Mouse (Mus musculus): ENCODE data around the gene Mrpl20. TPM values are rescaled to one million over a fixed set of nuclear protein-coding genes. Genes with fewer than 3 reads are reported as not detected.

Mrpl20 gene
- polyA plus RNA-seq, 1 experiment: 244 TPM

DNA sequence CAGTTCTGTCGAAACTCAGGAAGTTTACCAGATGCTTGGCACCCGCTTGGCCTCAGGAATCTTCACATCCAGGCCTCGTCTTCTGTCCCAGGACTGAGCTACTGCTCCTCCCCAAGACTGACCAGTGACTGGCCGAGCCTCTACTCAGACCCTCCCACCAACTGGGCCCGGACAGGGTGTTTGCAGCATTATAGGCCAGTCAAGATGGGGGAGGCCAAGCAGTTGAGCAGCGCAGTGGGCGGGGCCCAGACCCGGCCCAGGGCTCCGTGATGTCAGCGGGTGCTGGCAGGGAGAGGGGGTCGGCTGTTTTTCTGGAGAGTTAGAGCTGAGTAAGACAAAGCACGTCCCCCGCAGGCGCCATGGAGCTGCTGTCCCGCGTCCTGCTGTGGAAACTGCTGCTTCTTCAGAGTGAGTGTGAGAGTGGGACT is 36.8 kb downstream of the Mrpl20 start, which contains the start of gene Mxra8:
Gene Mxra8 (plus strand): TSS at position 198 of the 428 bp plus-strand sequence.
- TF ChIP-seq CTCF (IDR thresholded peaks at IDR 0.05; ENCODE audit: control insufficient read depth, insufficient read depth, low read length): no peak
- TF ChIP-seq POLR2A (IDR thresholded peaks at IDR 0.05; ENCODE audit: borderline replicate concordance, control insufficient read depth, low read depth, low read length): no peak
- Histone ChIP-seq H3K27ac (ENCODE audit: control insufficient read depth, insufficient read depth, low read depth, low read length, poor library complexity) (no peak within 1 kb of the TSS), H3K4me3 (replicated peaks; ENCODE audit: control insufficient read depth, low read depth, low read length) (no peak within 1 kb of the TSS), H3K4me1 (ENCODE audit: control insufficient read depth, insufficient read depth, low read length) (peaks cover 1% of the 10 kb centered on the region; the same call in 1 of the 2 replicates)
- WGBS: 65% methylated on average over 16 of the region's 16 CpGs

DNA sequence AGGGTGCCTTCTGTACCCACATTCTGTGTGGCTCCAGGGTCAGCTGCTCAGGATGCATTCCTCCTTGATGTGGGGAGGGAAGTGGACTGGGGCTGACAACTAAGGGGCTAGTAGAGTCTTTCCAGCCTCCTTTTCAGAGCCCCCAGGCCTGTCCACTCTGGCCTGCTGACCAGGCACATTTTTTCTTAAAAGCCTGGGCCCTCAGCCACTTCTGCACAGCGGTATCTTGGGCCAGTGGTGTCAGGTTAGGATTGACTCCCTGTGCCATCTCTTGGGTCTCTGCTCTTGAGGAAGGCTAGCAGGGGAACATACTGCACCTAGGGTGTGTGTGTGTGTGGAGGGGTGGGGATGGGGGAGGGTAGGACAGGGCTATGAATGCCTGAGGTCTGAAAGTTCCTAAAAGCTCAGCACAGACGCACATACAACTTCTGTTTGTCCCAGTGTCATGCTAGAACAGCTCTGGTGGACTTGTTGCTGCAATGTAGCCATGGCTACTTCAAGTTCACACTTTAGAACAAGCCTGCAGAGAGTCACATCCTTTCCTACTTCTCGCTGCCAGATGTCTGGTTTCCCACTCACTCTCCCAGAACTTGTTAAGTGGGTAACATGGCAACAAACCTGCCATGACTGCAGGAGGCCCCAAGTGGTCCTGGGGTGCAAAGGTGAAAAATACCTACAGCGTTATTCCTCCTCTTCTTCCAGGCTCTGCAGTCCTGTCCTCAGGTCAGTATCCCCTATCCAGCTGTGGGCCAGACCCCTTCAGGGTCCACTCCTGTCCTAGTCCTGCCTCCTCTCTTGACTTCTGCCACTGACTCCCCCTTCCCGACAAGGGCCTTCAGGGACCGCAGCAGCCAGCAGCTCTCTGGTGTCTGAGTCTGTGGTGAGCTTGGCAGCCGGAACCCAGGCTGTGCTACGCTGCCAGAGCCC is 37.7 kb downstream of the Mrpl20 start:
- TF ChIP-seq CTCF (IDR thresholded peaks at IDR 0.05; ENCODE audit: control insufficient read depth, insufficient read depth, low read length): no peak
- TF ChIP-seq POLR2A (IDR thresholded peaks at IDR 0.05; ENCODE audit: borderline replicate concordance, control insufficient read depth, low read depth, low read length): no peak
- WGBS: 21% methylated on average over 8 of the region's 8 CpGs
- Histone ChIP-seq H3K27ac (ENCODE audit: control insufficient read depth, insufficient read depth, low read depth, low read length, poor library complexity) (peak overlapping the region; percentile 3; the same call in 1 of the 2 replicates), H3K4me3 (replicated peaks; ENCODE audit: control insufficient read depth, low read depth, low read length) (peak overlapping the region; percentile 57), H3K4me1 (ENCODE audit: control insufficient read depth, insufficient read depth, low read length) (peaks cover 1% of the 10 kb centered on the region; the same call in 1 of the 2 replicates)

DNA sequence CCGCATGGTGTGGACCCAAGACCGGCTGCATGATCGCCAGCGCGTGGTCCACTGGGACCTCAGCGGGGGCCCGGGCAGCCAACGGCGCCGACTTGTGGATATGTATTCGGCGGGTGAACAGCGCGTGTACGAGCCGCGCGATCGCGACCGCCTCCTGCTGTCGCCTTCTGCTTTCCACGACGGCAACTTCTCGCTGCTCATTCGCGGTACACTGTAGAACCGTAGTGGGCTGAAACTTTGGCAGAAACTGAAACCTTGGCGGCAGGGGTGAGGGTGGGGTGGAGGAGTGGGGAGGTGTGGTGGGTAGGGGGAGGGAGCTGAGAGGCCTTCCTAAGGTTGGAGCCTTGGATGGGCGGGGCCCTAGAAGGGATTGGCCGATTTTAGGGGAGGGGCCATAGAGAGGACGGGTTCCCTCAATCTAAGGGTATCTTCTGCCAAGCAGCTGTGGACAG is 38.4 kb downstream of the Mrpl20 start:
- WGBS: under 1% methylated on average over 32 of the region's 32 CpGs
- peak overlapping the region; percentile 3; the same call in 1 of the 2 replicates for H3K27ac ChIP-seq (ENCODE audit: control insufficient read depth, insufficient read depth, low read depth, low read length, poor library complexity)

DNA sequence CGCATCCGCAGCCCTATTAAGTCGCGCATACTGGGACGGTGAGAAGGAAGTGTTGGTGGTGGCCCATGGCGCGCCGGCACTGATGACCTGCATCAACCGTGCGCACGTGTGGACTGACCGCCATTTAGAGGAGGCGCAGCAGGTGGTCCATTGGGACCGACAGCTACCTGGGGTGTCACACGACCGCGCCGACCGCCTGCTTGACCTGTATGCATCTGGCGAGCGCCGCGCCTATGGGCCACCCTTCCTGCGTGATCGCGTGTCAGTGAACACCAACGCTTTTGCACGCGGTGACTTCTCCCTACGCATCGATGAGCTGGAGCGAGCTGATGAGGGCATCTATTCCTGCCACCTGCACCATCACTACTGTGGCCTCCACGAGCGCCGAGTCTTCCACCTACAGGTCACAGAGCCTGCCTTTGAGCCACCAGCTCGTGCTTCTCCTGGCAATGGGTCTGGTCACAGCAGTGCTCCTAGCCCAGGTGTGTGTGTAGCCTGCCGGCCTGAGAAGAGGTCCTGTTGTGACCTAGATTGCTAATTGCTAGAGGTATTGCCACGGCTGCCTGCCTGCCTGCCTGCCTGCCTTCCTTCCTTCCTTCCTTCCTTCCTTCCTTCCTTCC is 39.1 kb downstream of the Mrpl20 start:
- H3K4me3 ChIP-seq (replicated peaks; ENCODE audit: control insufficient read depth, low read depth, low read length): no peak overlapping the region
- TF ChIP-seq POLR2A (IDR thresholded peaks at IDR 0.05; ENCODE audit: borderline replicate concordance, control insufficient read depth, low read depth, low read length): no peak
- no peak for TF ChIP-seq CTCF (IDR thresholded peaks at IDR 0.05; ENCODE audit: control insufficient read depth, insufficient read depth, low read length)
- no peak overlapping the region for H3K27ac ChIP-seq (ENCODE audit: control insufficient read depth, insufficient read depth, low read depth, low read length, poor library complexity)
- peaks cover 1% of the 10 kb centered on the region; the same call in 1 of the 2 replicates for H3K4me1 ChIP-seq (ENCODE audit: control insufficient read depth, insufficient read depth, low read length)
- 60% methylated on average over 38 of the region's 38 CpGs for WGBS

More for the DNA sequence above, 38.4 kb downstream of the Mrpl20 start:
- TF ChIP-seq CTCF (IDR thresholded peaks at IDR 0.05; ENCODE audit: control insufficient read depth, insufficient read depth, low read length) (peak; percentile 45; the same call in 1 of the 2 replicates), POLR2A (IDR thresholded peaks at IDR 0.05; ENCODE audit: borderline replicate concordance, control insufficient read depth, low read depth, low read length) (peak; percentile 41; the same call in 1 of the 2 replicates)
- H3K4me1 ChIP-seq (ENCODE audit: control insufficient read depth, insufficient read depth, low read length): peaks cover 1% of the 10 kb centered on the region; the same call in 1 of the 2 replicates
- H3K4me3 ChIP-seq (replicated peaks; ENCODE audit: control insufficient read depth, low read depth, low read length): peak overlapping the region; percentile 57

DNA sequence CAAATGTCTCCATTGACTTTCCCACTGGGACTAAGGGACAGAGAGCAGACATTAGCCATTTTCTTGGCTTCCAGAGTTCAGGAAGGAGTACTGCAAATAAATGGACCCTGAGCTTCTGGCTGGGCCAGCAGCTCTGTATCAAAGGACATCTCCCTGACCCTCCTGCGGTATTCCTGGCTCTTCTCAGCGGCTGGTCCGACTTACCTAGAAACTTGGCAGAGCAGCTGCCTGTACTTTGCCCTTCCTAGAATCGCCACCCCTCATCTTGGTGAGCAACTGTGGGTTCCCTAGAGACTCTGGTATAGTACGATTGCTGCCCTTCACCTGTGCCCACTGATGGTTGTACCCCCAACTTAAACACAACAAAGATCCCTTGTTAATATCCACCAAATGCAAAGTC is 40.6 kb downstream of the Mrpl20 start:
- H3K4me3 ChIP-seq (replicated peaks; ENCODE audit: control insufficient read depth, low read depth, low read length): no peak overlapping the region
- TF ChIP-seq CTCF (IDR thresholded peaks at IDR 0.05; ENCODE audit: control insufficient read depth, insufficient read depth, low read length): no peak
- TF ChIP-seq POLR2A (IDR thresholded peaks at IDR 0.05; ENCODE audit: borderline replicate concordance, control insufficient read depth, low read depth, low read length): no peak
- H3K27ac ChIP-seq (ENCODE audit: control insufficient read depth, insufficient read depth, low read depth, low read length, poor library complexity): no peak overlapping the region
- WGBS: 87% methylated on average over 5 of the region's 5 CpGs
- no peaks in the 10 kb centered on the region; the same call in 1 of the 2 replicates for H3K4me1 ChIP-seq (ENCODE audit: control insufficient read depth, insufficient read depth, low read length)

DNA sequence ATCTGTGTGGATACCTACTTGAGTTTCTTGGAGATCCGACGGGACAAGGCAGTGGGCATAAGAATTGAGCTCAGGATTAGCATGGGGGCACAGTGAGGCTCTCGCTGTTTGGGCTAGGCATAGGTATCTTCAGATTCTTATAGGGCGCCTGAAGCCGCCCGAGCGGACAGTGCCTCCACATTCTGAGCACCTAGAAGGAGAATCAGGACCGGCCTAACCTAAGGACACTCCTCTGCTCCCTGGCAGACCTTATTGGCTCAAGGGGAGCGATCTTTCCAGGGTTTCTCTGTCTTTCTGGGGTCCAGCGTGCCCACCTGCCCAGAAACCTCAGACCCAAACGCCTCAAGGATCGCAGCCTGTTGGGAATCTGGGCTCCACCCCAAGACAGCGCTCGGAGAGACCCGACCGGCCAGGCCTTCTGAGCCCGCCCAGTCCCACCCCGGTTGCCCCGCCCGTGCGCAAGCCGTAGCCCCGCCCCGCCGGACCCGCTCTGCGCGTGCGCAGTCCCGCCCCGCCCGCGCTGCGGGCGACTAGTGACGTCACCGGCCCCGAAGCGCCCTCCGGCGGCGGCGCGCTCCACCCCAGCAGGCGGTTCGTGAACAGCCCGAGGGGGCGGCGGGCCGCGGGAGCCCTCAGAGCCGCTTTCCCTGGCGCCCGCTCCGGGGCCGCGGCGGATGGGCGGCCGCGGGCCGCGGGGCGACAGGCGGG is 44.3 kb downstream of the Mrpl20 start, which contains the start of gene Dvl1:
Gene Dvl1 (plus strand): TSS at position 532 of the 708 bp plus-strand sequence.
- Histone ChIP-seq H3K27ac (ENCODE audit: control insufficient read depth, insufficient read depth, low read depth, low read length, poor library complexity) (peak within 1 kb of the TSS; percentile 69), H3K4me1 (ENCODE audit: control insufficient read depth, insufficient read depth, low read length) (peaks cover 3% of the 10 kb centered on the region), H3K4me3 (replicated peaks; ENCODE audit: control insufficient read depth, low read depth, low read length) (peak within 1 kb of the TSS; percentile 98)
- 4% methylated on average over 62 of the region's 65 CpGs for WGBS
- peak; percentile 30; the same call in 1 of the 2 replicates for TF ChIP-seq POLR2A (IDR thresholded peaks at IDR 0.05; ENCODE audit: borderline replicate concordance, control insufficient read depth, low read depth, low read length)
- TF ChIP-seq CTCF (IDR thresholded peaks at IDR 0.05; ENCODE audit: control insufficient read depth, insufficient read depth, low read length): peak; percentile 38; the same call in 1 of the 2 replicates

DNA sequence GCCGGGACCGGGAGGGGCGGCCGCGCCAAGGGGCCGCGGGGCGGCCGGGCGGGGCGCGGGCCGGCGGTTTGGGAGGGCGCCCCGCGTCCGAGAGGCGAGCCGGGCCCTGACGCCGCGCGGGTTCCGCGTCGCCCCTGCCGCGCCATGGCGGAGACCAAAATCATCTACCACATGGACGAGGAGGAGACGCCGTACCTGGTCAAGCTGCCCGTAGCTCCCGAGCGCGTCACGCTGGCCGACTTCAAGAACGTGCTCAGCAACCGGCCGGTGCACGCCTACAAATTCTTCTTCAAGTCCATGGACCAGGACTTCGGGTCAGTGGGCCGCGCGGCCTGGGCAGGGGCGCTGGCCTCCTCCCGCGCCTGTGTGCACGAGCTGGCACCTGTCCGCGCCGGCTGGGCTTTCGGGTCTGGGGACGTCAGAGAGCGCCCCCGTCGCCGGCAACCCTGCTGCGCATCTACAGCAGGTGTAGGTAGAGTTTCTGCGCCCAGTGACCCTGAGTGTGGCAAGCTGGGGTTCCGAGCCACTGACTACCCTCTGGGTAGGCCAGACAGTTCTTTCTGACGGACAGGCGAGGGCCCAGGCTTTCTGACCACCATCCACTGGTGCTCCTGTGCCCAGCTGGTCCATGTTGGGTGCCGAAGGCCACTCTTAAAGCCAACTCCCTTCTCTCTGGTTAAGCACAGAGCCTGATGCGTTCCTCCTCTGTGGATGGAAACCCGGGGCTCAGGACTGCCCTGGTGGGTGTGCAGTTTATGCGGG is 45.1 kb downstream of the Mrpl20 start:
- peaks cover 3% of the 10 kb centered on the region for H3K4me1 ChIP-seq (ENCODE audit: control insufficient read depth, insufficient read depth, low read length)
- H3K27ac ChIP-seq (ENCODE audit: control insufficient read depth, insufficient read depth, low read depth, low read length, poor library complexity): peak overlapping the region; percentile 69; the same call in 1 of the 2 replicates
- WGBS: 6% methylated on average over 69 of the region's 69 CpGs

More for the DNA sequence above, 45.1 kb downstream of the Mrpl20 start:
- peak overlapping the region; percentile 98 for H3K4me3 ChIP-seq (replicated peaks; ENCODE audit: control insufficient read depth, low read depth, low read length)
- peak; percentile 28; the same call in 1 of the 2 replicates for TF ChIP-seq POLR2A (IDR thresholded peaks at IDR 0.05; ENCODE audit: borderline replicate concordance, control insufficient read depth, low read depth, low read length)
- 0 out of 2 replicates have a peak, but pooled peaks have one; percentile 2 for TF ChIP-seq CTCF (IDR thresholded peaks at IDR 0.05; ENCODE audit: control insufficient read depth, insufficient read depth, low read length)

All from bone marrow, adult 2 months (tissue).